Mouse (Mus musculus) spleen, adult 18-20 months (tissue): ENCODE data around the gene Gm17455.

Experiments
- DNase-seq, 2 experiments: peaks; one replicate each; pipeline ENCODE4 v3.0.0; 2022; ENCODE audit warnings: mixed read lengths in 2 of 2

Gene Gm17455

DNA sequence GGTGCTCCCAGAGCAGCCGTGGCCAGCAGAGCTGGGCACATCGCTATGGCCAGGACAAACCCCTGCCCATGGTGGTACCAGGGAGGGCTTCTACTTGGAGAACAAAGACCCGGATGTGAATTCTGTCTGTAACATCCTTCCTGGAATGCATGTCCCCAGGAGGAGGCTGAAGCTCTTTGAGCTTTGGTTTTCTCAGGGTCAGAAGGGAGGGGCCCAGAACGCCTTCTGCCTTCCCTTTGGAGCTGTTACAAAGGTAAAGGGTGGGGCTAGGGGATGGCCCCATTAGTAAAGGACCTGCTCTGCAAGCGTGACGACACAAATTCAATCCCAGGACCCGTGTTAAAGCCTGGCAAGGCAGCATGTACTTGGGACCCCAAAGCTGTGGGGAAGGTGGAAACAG lies 23.2 kb downstream of the Gm17455 start:
- no peak for DNase-seq

DNA sequence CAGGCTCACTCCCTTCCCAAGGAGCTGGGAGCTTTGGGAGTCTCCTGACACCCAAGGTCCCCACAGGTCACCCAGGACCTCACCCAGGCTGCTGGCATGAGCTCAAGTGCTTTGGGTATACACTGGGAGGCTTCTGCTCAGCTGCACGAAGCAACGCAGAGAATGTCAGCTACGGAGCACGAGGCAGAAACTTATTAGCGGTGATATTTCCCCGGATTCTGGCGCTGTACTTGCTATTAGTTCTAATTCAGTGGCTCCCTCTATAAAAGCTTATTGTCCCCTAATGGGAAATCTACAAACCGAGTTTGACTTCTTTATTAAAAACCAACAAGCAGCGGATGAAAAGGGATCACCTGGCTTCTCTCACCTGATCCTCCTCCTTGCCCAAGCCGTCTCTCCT lies 30.5 kb downstream of the Gm17455 start:
- DNase-seq = no peak

DNA sequence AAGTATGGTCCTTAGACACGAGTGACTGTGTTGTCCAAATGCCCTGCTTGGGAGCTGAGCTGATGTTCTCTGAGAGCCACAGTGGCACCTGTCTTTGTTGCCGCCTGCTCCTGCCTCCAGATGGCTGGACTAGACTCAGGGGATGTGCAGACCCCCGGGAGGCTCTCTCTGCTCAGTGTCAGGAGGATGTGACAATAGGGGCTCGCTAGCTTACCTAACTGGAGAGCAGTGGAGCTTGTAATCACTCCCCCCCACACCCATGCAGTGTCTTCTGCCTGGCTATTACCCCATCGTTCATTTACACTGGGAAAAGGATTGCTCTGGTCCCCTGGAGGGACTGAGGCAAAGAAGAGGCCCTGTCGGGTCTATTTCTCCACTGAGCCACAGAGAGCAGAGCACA lies 31.1 kb downstream of the Gm17455 start:
- no peak for DNase-seq

DNA sequence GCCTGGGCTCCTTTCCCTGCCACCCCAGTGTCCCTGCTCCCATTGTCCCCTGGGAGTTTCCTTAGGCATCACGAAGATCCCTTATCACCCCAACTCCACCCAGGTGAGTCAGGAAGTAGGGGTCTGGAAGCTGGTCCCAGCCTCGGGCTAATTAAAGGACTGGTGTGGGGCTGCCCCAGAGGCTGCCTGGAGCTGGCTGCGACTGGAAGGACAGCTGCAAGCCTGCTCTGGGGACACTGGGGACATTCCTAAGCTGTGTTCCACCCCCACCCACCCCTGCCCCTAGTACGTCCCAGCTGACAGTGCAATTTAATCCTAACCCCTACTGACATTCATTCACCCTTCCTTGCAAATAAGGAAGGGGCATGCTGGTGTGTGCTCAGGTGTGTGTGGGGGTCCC lies 33.2 kb downstream of the Gm17455 start:
- DNase-seq = no peak

DNA sequence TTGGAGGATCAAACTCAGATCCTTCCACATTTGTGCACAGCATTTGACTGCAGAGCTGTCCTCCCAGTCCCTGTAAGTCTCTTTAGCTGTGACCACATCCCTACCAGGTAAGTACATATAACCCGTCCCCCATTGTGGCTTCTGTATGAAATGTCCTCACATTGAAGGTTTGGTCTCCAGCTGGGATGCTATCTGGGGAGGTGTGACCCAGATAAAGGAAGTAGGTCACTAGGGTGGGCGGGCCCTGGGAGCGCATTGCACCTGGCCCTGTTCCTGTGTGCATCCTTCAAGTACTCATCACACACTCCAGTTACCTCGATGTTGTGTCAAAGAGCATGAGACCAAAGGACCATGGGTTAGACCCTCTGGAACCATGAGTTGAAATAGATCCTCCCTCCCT lies 42.8 kb downstream of the Gm17455 start:
- DNase-seq = no peak

DNA sequence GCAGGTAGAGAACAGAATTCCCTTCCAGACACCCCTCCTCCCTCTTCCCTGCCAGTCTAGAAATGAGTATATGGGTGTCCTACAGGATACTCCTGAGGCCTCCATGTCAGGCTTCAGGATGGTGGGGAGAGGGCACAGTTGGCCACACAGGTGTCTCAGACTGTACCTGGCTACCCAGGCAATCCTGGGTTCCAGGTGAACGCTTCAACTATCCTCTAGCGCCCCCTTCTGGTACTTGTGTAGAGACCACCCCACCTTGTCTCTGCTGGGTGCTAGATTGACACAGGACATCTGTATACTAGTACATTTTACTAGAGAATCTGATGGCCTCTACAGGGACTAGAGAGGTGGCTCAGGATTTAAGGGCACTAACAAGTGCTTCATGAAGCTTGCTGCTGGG lies 43.6 kb downstream of the Gm17455 start:
- peak in 1 of 2 experiments; percentile 9 for DNase-seq

DNA sequence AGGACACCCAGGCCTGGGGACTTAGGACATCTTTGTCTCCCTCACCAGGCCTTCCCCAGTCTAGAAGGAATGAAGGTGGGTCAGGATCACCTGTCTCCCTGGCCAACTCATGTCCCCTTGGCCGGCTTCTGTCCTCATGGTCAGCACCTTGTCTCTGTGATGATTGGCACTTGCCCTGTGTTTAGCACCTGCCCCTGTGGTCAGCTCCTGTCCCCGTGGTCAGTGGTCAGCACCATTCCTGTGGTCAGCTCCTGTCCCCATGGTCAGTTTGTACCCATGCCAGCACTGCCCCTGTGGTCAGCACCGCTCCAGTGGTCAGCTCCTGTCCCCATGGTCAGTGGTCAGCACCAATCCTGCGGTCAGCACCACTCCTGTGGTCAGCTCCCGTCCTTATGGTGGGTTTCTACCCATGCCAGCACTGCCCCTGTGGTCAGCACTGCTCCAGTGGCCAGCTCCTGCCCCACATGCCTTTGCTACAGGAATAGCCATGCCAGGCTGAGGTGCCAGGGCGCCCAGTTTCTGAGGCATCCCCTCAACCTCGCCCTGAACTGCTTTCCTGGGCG lies 45.6 kb downstream of the Gm17455 start:
- DNase-seq = no peak

DNA sequence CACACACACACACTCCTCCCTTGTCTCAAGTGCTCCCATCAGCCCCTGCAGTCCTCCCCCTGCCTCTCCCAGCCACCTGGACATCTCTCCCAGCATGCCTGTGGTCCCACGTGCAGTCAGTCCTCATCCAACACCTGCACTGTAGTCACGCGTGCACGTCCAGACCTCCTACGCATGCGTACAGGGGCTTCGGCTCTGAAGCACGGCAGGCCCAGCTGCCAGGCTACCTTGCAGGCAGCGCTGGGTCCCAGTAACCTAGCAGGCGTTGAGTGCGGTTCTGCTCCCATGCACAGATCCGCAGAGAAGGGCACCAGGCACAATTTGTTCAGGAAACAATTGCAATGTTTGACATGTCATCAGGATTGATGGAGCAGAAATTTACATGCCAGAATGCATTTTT lies 47.7 kb downstream of the Gm17455 start:
- DNase-seq = no peak
